Mouse (Mus musculus): ENCODE results near the gene Nectin3. TPM values are rescaled to one million over a fixed set of nuclear protein-coding genes. Genes with fewer than 3 reads are reported as not detected.
A peak's percentile ranks its signal among the peaks of the same experiment; 100 is the strongest.

The Nectin3 gene
- polyA plus RNA-seq, 1 experiment from 2014 or later: 11.8 TPM

GRCm38 (mm10) chr16:46502311-46502710 lies 4.0 kb upstream of the Nectin3 start:
- no peak overlapping the region for H3K4me3 ChIP-seq (ENCODE audit: low read length)
- ATAC-seq: no peak
- no peaks in the 10 kb centered on the region for H3K27me3 ChIP-seq (replicated peaks; ENCODE audit: control insufficient read depth, insufficient read depth, low read length)
- no peaks in the 10 kb centered on the region for H3K36me3 ChIP-seq (ENCODE audit: control insufficient read depth, insufficient read depth, low read length)
- no peak overlapping the region for H3K27ac ChIP-seq (ENCODE audit: low read depth, low read length)
- H3K4me1 ChIP-seq (ENCODE audit: control insufficient read depth, insufficient read depth, low read depth, low read length): no peaks in the 10 kb centered on the region
- H3K9ac ChIP-seq (ENCODE audit: low read depth, low read length): no peak overlapping the region
- no peak overlapping the region for H3K4me2 ChIP-seq (ENCODE audit: low read length)
- WGBS: 69% methylated on average over 2 of the region's 2 CpGs
- H3K9me3 ChIP-seq (ENCODE audit: control insufficient read depth, low read length): no peaks in the 10 kb centered on the region

DNA sequence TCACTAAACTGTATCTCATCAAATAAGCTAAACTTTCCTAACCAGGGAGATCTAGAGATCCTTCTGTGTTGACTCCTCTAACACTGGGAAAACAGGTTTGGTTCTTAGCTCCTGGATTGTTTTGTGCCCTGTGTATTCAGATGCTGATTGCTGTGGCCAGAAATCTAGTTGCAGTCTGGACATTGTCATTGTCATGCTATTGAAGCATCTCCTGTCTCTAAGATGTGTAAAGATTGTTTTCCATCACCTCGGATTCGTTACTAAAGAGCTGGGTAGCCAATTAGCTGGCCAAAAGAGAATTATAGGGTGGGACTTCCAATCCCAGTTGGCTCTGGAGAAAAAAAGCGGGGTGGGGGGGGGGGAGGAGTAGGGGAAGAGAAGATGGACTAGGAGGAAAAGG lies 2.4 kb upstream of the Nectin3 start:
- Histone ChIP-seq H3K4me2 (ENCODE audit: low read length) (no peak overlapping the region), H3K4me3 (ENCODE audit: low read length) (no peak overlapping the region), H3K27me3 (replicated peaks; ENCODE audit: control insufficient read depth, insufficient read depth, low read length) (no peaks in the 10 kb centered on the region), H3K9me3 (ENCODE audit: control insufficient read depth, low read length) (no peaks in the 10 kb centered on the region), H3K4me1 (ENCODE audit: control insufficient read depth, insufficient read depth, low read depth, low read length) (no peaks in the 10 kb centered on the region), H3K36me3 (ENCODE audit: control insufficient read depth, insufficient read depth, low read length) (no peaks in the 10 kb centered on the region), H3K9ac (ENCODE audit: low read depth, low read length) (no peak overlapping the region), H3K27ac (ENCODE audit: low read depth, low read length) (no peak overlapping the region)
- WGBS: 42% methylated on average over 3 of the region's 3 CpGs
- no peak for ATAC-seq

GRCm38 (mm10) chr16:46497686-46498420 lies 472 bp downstream of the Nectin3 start:
- 0% methylated on average over 32 of the region's 32 CpGs for WGBS
- peak overlapping the region; percentile 93 for H3K4me3 ChIP-seq (ENCODE audit: low read length)
- H3K4me1 ChIP-seq (ENCODE audit: control insufficient read depth, insufficient read depth, low read depth, low read length): no peaks in the 10 kb centered on the region; the same call in 1 of the 2 replicates
- H3K36me3 ChIP-seq (ENCODE audit: control insufficient read depth, insufficient read depth, low read length): no peaks in the 10 kb centered on the region
- no peaks in the 10 kb centered on the region for H3K27me3 ChIP-seq (replicated peaks; ENCODE audit: control insufficient read depth, insufficient read depth, low read length)
- peak overlapping the region; percentile 79 for H3K4me2 ChIP-seq (ENCODE audit: low read length)
- H3K9ac ChIP-seq (ENCODE audit: low read depth, low read length): peak overlapping the region; percentile 93
- no peaks in the 10 kb centered on the region for H3K9me3 ChIP-seq (ENCODE audit: control insufficient read depth, low read length)
- ATAC-seq: no peak
- H3K27ac ChIP-seq (ENCODE audit: low read depth, low read length): peak overlapping the region; percentile 95

DNA sequence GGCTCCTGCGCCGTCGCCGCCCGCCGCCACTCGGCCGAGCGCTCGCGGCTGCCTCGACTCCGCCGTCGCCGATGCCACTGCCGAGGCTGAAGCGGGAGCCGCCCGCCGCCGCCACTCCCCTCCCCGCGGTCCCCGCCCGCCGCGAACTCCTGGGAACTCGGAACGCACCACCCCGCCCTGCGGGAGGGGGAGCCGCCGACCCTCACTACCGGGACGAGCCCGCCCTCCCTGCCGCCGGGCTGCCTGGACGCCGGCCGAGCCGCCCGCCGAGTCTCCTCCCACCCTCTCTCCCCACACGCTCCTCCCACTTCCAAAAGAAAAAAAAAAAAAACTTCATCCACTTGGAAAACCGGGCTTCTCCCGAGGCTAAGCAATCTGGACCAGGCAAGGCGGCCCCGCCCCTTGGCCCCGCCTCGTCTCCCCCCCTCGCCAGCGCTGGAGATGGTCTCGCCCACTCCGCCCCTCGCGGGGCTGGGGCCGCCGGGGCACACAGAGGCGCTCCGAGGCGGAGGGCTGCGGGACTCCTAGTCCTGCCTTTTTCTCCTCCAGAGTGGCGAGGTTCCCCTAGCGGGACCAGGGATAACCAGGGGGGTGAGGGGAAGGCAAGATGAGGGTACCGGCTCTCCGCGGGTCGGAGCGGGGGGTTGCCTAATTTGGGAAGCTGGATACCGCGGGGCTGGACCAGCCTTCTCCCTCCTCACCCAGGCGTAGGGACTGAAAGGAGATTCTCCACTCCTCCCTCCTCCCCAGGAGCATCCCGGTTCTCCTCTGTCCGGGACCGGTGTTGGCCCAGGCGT lies 1.2 kb downstream of the Nectin3 start:
- H3K36me3 ChIP-seq (ENCODE audit: control insufficient read depth, insufficient read depth, low read length): no peaks in the 10 kb centered on the region
- WGBS: under 1% methylated on average over 60 of the region's 78 CpGs
- H3K4me1 ChIP-seq (ENCODE audit: control insufficient read depth, insufficient read depth, low read depth, low read length): no peaks in the 10 kb centered on the region; the same call in 1 of the 2 replicates
- no peaks in the 10 kb centered on the region for H3K27me3 ChIP-seq (replicated peaks; ENCODE audit: control insufficient read depth, insufficient read depth, low read length)
- peak overlapping the region; percentile 93 for H3K9ac ChIP-seq (ENCODE audit: low read depth, low read length)
- peak overlapping the region; percentile 93 for H3K4me3 ChIP-seq (ENCODE audit: low read length)
- H3K4me2 ChIP-seq (ENCODE audit: low read length): peak overlapping the region; percentile 79
- ATAC-seq: peak; percentile 97
- H3K9me3 ChIP-seq (ENCODE audit: control insufficient read depth, low read length): no peaks in the 10 kb centered on the region
- H3K27ac ChIP-seq (ENCODE audit: low read depth, low read length): peak overlapping the region; percentile 95

DNA sequence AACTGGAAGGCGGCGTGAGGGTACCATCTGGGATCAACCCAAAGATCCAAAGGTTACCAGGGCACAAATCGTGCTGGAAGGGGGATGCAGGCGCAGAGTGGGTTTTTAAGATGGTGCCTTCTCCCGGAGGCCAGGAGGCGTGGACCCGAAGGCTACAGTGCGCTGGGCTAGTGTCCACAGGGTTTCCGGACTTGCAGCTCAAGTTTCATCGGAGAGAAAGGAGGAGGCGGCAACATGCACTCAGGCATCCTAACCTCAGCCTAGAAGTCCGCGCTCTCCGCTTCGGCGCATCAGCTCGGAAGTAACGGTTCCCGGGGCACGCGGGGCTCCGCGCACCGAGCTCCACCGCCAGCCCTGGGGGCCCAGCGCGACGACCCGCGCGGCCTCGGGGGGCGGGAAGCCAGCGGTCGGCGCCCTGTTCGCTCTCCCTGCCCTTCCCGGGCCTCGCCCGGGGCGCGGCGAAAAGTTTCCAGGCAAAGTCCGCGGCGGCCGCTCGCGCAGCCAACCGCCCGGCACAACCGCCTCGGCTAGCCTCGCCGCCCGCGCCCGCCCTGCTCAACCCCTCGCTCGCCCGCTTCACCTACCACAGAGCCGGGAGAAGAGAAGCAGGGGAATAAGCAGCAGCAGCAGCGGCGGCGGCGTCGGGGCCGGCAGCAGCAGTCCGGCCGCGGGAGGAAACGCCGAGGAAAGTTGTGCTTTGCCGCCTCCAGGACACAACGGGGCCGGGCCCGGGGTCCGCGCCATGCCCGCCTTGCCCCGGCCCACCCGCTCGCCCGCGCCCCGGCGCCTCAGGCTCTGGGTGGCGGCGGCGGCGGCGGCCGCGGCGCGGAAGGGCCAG lies 2.1 kb downstream of the Nectin3 start:
- H3K27me3 ChIP-seq (replicated peaks; ENCODE audit: control insufficient read depth, insufficient read depth, low read length): no peaks in the 10 kb centered on the region
- ATAC-seq: peak; percentile 28
- no peaks in the 10 kb centered on the region for H3K9me3 ChIP-seq (ENCODE audit: control insufficient read depth, low read length)
- H3K4me2 ChIP-seq (ENCODE audit: low read length): peak overlapping the region; percentile 79
- under 1% methylated on average over 59 of the region's 96 CpGs for WGBS
- peak overlapping the region; percentile 93 for H3K4me3 ChIP-seq (ENCODE audit: low read length)
- H3K36me3 ChIP-seq (ENCODE audit: control insufficient read depth, insufficient read depth, low read length): no peaks in the 10 kb centered on the region
- peak overlapping the region; percentile 95 for H3K27ac ChIP-seq (ENCODE audit: low read depth, low read length)
- no peaks in the 10 kb centered on the region; the same call in 1 of the 2 replicates for H3K4me1 ChIP-seq (ENCODE audit: control insufficient read depth, insufficient read depth, low read depth, low read length)
- H3K9ac ChIP-seq (ENCODE audit: low read depth, low read length): peak overlapping the region; percentile 93

GRCm38 (mm10) chr16:46495201-46495600 lies 3.1 kb downstream of the Nectin3 start:
- H3K4me1 ChIP-seq (ENCODE audit: control insufficient read depth, insufficient read depth, low read depth, low read length): no peaks in the 10 kb centered on the region; the same call in 1 of the 2 replicates
- ATAC-seq: no peak
- H3K27ac ChIP-seq (ENCODE audit: low read depth, low read length): no peak overlapping the region
- H3K36me3 ChIP-seq (ENCODE audit: control insufficient read depth, insufficient read depth, low read length): no peaks in the 10 kb centered on the region
- no peaks in the 10 kb centered on the region for H3K9me3 ChIP-seq (ENCODE audit: control insufficient read depth, low read length)
- 18% methylated on average over 3 of the region's 3 CpGs for whole genome bisulfite sequencing
- peak overlapping the region; percentile 44; the same call in 1 of the 2 replicates for H3K9ac ChIP-seq (ENCODE audit: low read depth, low read length)
- no peaks in the 10 kb centered on the region for H3K27me3 ChIP-seq (replicated peaks; ENCODE audit: control insufficient read depth, insufficient read depth, low read length)
- peak overlapping the region; percentile 93 for H3K4me3 ChIP-seq (ENCODE audit: low read length)
- peak overlapping the region; percentile 79 for H3K4me2 ChIP-seq (ENCODE audit: low read length)

GRCm38 (mm10) chr16:46487436-46488097 lies 10.8 kb downstream of the Nectin3 start:
- Histone ChIP-seq H3K4me2 (ENCODE audit: low read length) (no peak overlapping the region), H3K4me1 (ENCODE audit: control insufficient read depth, insufficient read depth, low read depth, low read length) (peaks cover 3% of the 10 kb centered on the region; the same call in 1 of the 2 replicates), H3K4me3 (ENCODE audit: low read length) (no peak overlapping the region), H3K27ac (ENCODE audit: low read depth, low read length) (no peak overlapping the region), H3K9me3 (ENCODE audit: control insufficient read depth, low read length) (no peaks in the 10 kb centered on the region), H3K27me3 (replicated peaks; ENCODE audit: control insufficient read depth, insufficient read depth, low read length) (no peaks in the 10 kb centered on the region), H3K36me3 (ENCODE audit: control insufficient read depth, insufficient read depth, low read length) (no peaks in the 10 kb centered on the region), H3K9ac (ENCODE audit: low read depth, low read length) (no peak overlapping the region)
- ATAC-seq: peak; percentile 85
- WGBS: 53% methylated on average over 3 of the region's 3 CpGs

- Histone ChIP-seq H3K9me3 (ENCODE audit: control insufficient read depth, low read length) (no peaks in the 10 kb centered on the region), H3K9ac (ENCODE audit: low read depth, low read length) (no peak overlapping the region), H3K4me1 (ENCODE audit: control insufficient read depth, insufficient read depth, low read depth, low read length) (no peaks in the 10 kb centered on the region), H3K36me3 (ENCODE audit: control insufficient read depth, insufficient read depth, low read length) (no peaks in the 10 kb centered on the region), H3K4me3 (ENCODE audit: low read length) (no peak overlapping the region), H3K27me3 (replicated peaks; ENCODE audit: control insufficient read depth, insufficient read depth, low read length) (no peaks in the 10 kb centered on the region), H3K4me2 (ENCODE audit: low read length) (no peak overlapping the region), H3K27ac (ENCODE audit: low read depth, low read length) (no peak overlapping the region)
- 80% methylated on average over 3 of the region's 3 CpGs for WGBS
- no peak for ATAC-seq
Measured at GRCm38 (mm10) chr16:46477336-46477735, 21.0 kb downstream of the Nectin3 start.
